Mouse (Mus musculus) monocyte, adult 5-6 weeks (primary cell): Measurements from ENCODE around the gene Anpep. TPM values are rescaled to one million over a fixed set of nuclear protein-coding genes. Genes with fewer than 3 reads are reported as not detected.
A peak's percentile ranks its signal among the peaks of the same experiment; 100 is the strongest.

Source experiments
- ATAC-seq: fragments of 153-309, 156-312 bp; replicated peaks from 2 replicates; pipeline ENCODE4 v1.8.0; 2017; ENCODE audit warnings: mild to moderate bottlenecking; ENCODE audit not compliant: low TSS enrichment, insufficient number of reproducible peaks, severe bottlenecking, poor library complexity, low FRiP score
- total RNA-seq: library from RNA; stranded (forward); fragments of 200-1000, 200-491, 200-594 nt; gene quantifications from 3 replicates; pipeline ENCODE4 v1.2.3, GENCODE M21; 2017

Anpep gene
- total RNA-seq, 1 experiment from 2014 or later: not detected

DNA sequence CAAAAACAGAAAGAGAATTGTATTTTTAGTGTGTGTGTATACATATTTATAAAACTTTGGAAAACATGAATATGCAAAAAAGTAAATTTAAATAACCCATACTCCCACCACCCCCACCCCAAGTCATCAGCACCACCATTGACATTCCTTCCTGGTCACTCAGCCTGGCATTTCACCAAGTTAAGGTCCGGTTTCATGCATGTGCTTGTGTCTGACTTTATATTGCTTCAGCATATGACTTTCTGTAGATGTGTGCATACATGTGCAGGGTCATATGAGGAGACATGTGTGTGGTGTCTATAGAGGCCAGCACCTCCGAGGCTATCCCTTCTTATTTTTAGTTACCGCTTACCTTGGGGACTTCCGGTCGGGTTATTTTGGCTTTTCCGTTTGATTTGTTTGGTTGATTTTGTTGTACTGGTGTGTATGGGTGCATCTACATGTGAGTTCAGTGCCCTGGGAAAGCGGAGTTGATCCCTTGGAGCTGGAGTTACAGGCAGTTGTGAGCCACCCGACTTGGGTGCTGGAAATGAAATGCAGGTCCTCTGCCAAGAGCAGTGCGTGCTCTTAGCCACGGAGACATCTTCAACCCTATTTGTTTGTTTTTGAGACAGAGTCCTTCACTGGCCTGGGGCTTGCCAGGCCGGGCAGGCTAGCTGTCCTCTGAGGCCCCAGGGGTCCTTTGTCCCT lies 78.9 kb downstream of the Anpep start:
- no peak for ATAC-seq

DNA sequence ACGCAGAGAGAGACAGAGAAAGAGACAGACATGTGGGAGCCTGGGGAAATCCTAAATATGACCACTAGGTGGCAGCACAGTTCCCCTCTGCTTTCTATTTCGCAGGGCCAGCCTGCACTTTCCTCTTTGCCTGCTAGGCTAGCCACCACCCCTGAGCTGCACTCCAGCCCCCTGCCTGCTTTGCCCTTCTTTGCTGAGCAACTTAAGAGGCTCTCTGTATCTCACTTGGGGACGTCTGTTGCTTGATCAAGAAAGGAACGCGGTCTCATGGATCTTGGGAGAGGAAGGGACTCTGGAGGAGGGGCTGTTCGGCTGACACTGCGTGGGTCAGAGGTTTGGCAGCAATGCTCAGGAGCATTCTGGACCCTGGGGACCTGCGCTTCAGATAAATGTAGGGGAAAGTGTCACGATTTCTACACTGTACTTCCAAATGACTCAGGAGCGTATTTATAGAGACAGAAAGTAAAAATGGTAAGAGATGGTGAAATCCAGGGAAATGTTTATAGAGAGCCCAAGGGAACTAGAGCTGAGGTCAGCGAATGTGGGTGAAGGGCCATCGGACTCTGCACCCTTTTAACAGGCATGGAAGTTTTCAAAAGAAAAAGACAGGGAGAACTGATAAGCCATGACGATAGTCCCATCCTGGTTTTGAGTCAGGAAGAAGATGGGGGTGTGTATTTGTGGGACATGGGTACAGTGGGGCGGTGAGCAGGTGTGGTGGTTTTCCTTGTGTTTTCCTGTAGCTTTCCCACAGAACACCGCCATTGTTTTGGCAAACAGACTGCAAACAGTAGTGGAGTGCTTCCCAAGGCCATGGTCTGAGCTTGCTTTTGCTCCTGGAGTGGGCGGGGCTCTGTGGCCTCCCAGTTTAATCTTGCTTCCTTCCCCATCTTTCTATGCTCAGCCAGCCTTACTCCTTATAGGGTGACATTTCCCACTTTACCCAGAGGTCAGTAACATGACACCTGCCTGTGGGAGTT lies 79.9 kb downstream of the Anpep start:
- ATAC-seq: peak; percentile 90

Other genes with a start within 250 kb of the Anpep start
- not detected in 3 replicates for gene Rhcg, start 243.4 kb downstream of the Anpep start, total RNA-seq
- 0.29 to 1.5 TPM (median 0.75 TPM) in 3 replicates for gene Ticrr, start 200.9 kb downstream of the Anpep start, total RNA-seq
- 0.19 TPM in 1 of 3 replicates, not detected in the others for gene Kif7, start 145.3 kb downstream of the Anpep start, total RNA-seq
- not detected in 3 replicates for gene Plin1, start 128.2 kb downstream of the Anpep start, total RNA-seq
- gene Pex11a, start 117.9 kb downstream of the Anpep start, total RNA-seq: 1.1 to 2.5 TPM in 2 of 3 replicates, not detected in the other
- not detected in 3 replicates for gene Wdr93, start 117.9 kb downstream of the Anpep start, total RNA-seq
- not detected in 3 replicates for gene Mesp1, start 67.3 kb downstream of the Anpep start, total RNA-seq
- not detected in 3 replicates for gene Mesp2, start 50.3 kb downstream of the Anpep start, total RNA-seq
- 5.0 to 7.7 TPM (median 6.6 TPM) in 3 replicates for gene Ap3s2, start 59.6 kb upstream of the Anpep start, total RNA-seq
- gene Arpin, start 74.3 kb upstream of the Anpep start, total RNA-seq: 0.58 to 3.0 TPM (median 0.75 TPM) in 3 replicates
- 55.9 to 77.3 TPM (median 60.7 TPM) in 3 replicates for gene Zfp710, start 163.8 kb upstream of the Anpep start, total RNA-seq